Mouse (Mus musculus): Measurements from ENCODE around the gene Mymk. TPM values are rescaled to one million over a fixed set of nuclear protein-coding genes. Genes with fewer than 3 reads are reported as not detected.
A peak's percentile ranks its signal among the peaks of the same experiment; 100 is the strongest.

The Mymk gene
- polyA plus RNA-seq, 1 experiment from 2014 or later: 9.8 TPM

DNA sequence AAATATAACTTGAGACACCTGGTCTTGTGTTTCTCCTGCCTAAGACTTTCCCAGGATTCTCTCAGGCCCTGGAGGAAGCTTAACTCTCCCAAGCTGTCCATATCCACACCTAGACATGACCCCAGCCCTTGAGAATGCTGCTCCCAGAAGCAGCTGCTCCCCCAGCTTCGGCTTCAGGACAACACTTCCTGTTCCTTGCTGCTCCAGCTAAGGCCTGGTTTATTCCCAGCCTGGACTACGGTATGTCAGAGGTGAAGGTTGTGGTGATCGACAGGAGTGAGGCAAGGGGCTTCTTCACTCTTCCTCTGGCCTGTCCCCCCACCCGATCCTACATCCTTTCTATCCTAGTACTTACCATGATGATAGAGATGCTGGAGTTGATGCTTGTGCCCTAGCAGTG lies 1.4 kb upstream of the Mymk start:
- H3K36me3 ChIP-seq (ENCODE audit: control insufficient read depth, insufficient read depth, low read length): no peaks in the 10 kb centered on the region
- H3K27me3 ChIP-seq (ENCODE audit: control insufficient read depth, insufficient read depth, low read length): no peaks in the 10 kb centered on the region
- peaks cover 21% of the 10 kb centered on the region for H3K4me1 ChIP-seq (ENCODE audit: control insufficient read depth, insufficient read depth, low read length)
- no peak overlapping the region for H3K9ac ChIP-seq (ENCODE audit: low read length)
- no peak overlapping the region for H3K4me3 ChIP-seq (replicated peaks; ENCODE audit: low read length)
- WGBS: 60% methylated on average over 4 of the region's 4 CpGs
- H3K4me2 ChIP-seq (ENCODE audit: low read depth, low read length): no peak overlapping the region
- H3K9me3 ChIP-seq (replicated peaks; ENCODE audit: control insufficient read depth, low read length): no peaks in the 10 kb centered on the region
- H3K27ac ChIP-seq (ENCODE audit: low read length): no peak overlapping the region
- no peak for ATAC-seq (ENCODE audit: insufficient read depth, low FRiP score)

DNA sequence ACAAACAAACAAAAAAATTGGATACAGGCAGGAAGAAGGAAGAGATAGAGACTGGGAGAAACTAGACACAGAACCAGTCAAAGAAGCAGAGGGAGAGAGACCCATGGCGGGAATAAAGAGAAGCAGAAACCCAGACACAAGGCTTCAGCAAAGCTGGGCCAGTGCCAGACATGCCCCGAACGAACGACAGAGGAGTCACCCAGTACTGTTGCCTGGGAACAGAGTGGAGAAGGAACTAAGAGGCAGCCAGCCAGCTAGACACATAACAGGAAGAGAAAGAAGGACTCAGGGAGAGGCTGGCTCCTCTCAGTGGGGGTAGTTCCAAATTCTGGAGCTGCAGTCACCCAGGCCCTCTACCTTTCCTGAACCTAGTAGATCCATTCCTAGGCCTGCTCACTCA lies 842 bp downstream of the Mymk start:
- ATAC-seq (ENCODE audit: insufficient read depth, low FRiP score): peak; percentile 63

DNA sequence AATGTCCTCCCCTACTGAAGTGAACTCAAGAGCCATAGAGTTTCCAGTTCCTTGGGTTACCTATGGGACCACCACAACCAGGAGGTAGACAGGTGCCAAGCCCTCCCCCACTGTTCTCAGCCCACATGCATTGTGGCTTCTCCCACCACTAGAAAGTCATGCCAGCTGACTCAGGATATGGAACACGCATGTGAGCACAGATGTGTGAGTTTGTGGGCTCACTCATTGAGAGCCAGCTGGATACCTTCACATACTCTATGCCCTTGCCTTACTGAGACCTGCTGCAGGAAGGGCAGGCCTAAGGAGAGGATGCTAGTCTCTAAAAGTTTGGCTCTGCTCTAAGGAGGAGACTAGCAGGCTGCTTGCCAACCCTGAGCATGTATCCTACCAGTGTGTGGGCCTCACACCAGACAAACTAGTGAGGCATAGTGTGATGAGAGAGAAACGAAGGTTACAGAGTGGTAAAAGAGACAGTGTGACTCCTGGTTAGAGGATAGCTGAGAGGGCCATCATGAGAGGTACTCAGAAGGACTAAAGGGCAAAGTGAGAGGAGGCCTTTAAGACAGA lies 1.6 kb downstream of the Mymk start:
- H3K4me1 ChIP-seq (ENCODE audit: control insufficient read depth, insufficient read depth, low read length): peaks cover 17% of the 10 kb centered on the region
- no peak for ATAC-seq (ENCODE audit: insufficient read depth, low FRiP score)
- 79% methylated on average over 2 of the region's 2 CpGs for WGBS
- no peak overlapping the region for H3K9ac ChIP-seq (ENCODE audit: low read length)
- no peaks in the 10 kb centered on the region for H3K27me3 ChIP-seq (ENCODE audit: control insufficient read depth, insufficient read depth, low read length)
- no peak overlapping the region for H3K27ac ChIP-seq (ENCODE audit: low read length)
- no peak overlapping the region for H3K4me3 ChIP-seq (replicated peaks; ENCODE audit: low read length)
- H3K4me2 ChIP-seq (ENCODE audit: low read depth, low read length): no peak overlapping the region
- no peaks in the 10 kb centered on the region for H3K36me3 ChIP-seq (ENCODE audit: control insufficient read depth, insufficient read depth, low read length)
- H3K9me3 ChIP-seq (replicated peaks; ENCODE audit: control insufficient read depth, low read length): no peaks in the 10 kb centered on the region

More for the DNA sequence above, 842 bp downstream of the Mymk start:
- Histone ChIP-seq H3K27ac (ENCODE audit: low read length) (peak overlapping the region; percentile 39; the same call in 1 of the 2 replicates), H3K36me3 (ENCODE audit: control insufficient read depth, insufficient read depth, low read length) (no peaks in the 10 kb centered on the region), H3K27me3 (ENCODE audit: control insufficient read depth, insufficient read depth, low read length) (no peaks in the 10 kb centered on the region), H3K9ac (ENCODE audit: low read length) (no peak overlapping the region), H3K4me2 (ENCODE audit: low read depth, low read length) (no peak overlapping the region), H3K4me1 (ENCODE audit: control insufficient read depth, insufficient read depth, low read length) (peaks cover 17% of the 10 kb centered on the region), H3K9me3 (replicated peaks; ENCODE audit: control insufficient read depth, low read length) (no peaks in the 10 kb centered on the region), H3K4me3 (replicated peaks; ENCODE audit: low read length) (no peak overlapping the region)
- 12% methylated on average over 4 of the region's 4 CpGs for WGBS

DNA sequence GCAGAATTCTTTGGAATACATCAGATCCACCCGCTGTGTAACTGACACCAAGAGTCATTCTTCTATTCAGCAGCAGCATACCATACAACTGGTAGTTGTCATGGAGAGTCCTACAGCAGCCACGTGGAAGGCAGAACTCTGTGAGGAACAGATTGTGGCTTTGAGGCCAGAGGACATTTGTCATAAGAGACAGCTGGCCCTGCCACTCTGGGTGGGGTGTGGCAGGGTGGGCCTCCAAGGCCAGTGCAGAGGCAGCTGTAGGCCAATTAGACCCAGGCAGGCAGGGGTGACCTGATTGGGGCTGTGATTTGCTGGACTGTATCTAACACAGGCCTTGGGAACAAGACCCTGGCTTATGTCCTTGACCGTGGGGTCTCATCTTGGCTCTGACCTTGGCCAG lies 2.3 kb downstream of the Mymk start:
- ATAC-seq (ENCODE audit: insufficient read depth, low FRiP score): 0 out of 2 replicates have a peak, but pooled peaks have one; percentile 18
- Histone ChIP-seq H3K4me1 (ENCODE audit: control insufficient read depth, insufficient read depth, low read length) (peaks cover 17% of the 10 kb centered on the region), H3K4me3 (replicated peaks; ENCODE audit: low read length) (no peak overlapping the region), H3K36me3 (ENCODE audit: control insufficient read depth, insufficient read depth, low read length) (no peaks in the 10 kb centered on the region), H3K27ac (ENCODE audit: low read length) (no peak overlapping the region), H3K9ac (ENCODE audit: low read length) (no peak overlapping the region), H3K27me3 (ENCODE audit: control insufficient read depth, insufficient read depth, low read length) (no peaks in the 10 kb centered on the region), H3K9me3 (replicated peaks; ENCODE audit: control insufficient read depth, low read length) (no peaks in the 10 kb centered on the region), H3K4me2 (ENCODE audit: low read depth, low read length) (no peak overlapping the region)
- 51% methylated on average over 3 of the region's 3 CpGs for WGBS

DNA sequence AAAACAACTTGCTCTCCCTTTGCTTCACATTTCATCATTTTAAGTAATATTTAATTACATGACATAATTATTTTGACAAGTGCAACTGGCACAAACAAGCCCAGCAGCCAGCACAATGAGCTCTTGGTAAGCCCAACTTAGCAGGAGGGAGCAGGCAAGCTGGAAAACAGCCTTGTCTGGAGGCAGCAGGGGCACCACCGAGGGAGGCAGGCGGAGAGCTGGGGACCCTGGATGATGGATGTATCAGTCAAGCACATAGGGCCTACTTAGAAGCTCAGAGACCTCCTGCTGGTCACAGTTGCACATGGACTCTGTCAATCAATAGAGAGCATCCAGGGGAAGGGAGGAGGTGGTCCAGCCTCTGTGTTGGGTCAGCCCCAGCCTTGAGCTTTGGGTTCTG lies 4.0 kb downstream of the Mymk start:
- Histone ChIP-seq H3K9ac (ENCODE audit: low read length) (no peak overlapping the region), H3K4me2 (ENCODE audit: low read depth, low read length) (no peak overlapping the region), H3K4me3 (replicated peaks; ENCODE audit: low read length) (no peak overlapping the region), H3K27ac (ENCODE audit: low read length) (no peak overlapping the region), H3K9me3 (replicated peaks; ENCODE audit: control insufficient read depth, low read length) (no peaks in the 10 kb centered on the region), H3K36me3 (ENCODE audit: control insufficient read depth, insufficient read depth, low read length) (no peaks in the 10 kb centered on the region), H3K4me1 (ENCODE audit: control insufficient read depth, insufficient read depth, low read length) (peaks cover 17% of the 10 kb centered on the region), H3K27me3 (ENCODE audit: control insufficient read depth, insufficient read depth, low read length) (no peaks in the 10 kb centered on the region)
- no peak for ATAC-seq (ENCODE audit: insufficient read depth, low FRiP score)
- WGBS: 25% methylated on average over 2 of the region's 2 CpGs

DNA sequence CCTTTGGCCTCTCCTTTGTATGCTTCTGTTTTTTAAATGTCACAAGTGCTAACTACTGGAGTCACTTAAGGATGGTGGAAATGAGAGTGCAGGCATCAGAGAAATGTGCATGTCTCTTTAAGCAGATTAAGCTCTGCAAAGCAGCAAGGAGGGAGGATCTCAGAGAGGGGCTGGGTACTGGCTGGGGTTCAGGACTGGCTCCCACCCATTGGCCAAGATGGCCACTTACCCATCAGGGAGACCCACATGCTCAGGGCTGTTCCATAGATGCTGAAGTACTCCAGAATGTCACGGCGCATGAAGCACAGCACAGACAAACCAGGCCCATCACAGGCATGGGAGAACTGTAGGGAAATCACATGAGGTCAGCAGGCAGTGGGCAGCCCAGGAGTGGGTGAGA lies 4.9 kb downstream of the Mymk start:
- H3K27me3 ChIP-seq (ENCODE audit: control insufficient read depth, insufficient read depth, low read length): no peaks in the 10 kb centered on the region
- H3K9me3 ChIP-seq (replicated peaks; ENCODE audit: control insufficient read depth, low read length): no peaks in the 10 kb centered on the region
- H3K36me3 ChIP-seq (ENCODE audit: control insufficient read depth, insufficient read depth, low read length): no peaks in the 10 kb centered on the region
- no peak overlapping the region for H3K9ac ChIP-seq (ENCODE audit: low read length)
- no peak overlapping the region for H3K4me3 ChIP-seq (replicated peaks; ENCODE audit: low read length)
- H3K4me2 ChIP-seq (ENCODE audit: low read depth, low read length): no peak overlapping the region
- WGBS: 92% methylated on average over 2 of the region's 2 CpGs
- H3K27ac ChIP-seq (ENCODE audit: low read length): no peak overlapping the region
- H3K4me1 ChIP-seq (ENCODE audit: control insufficient read depth, insufficient read depth, low read length): peaks cover 15% of the 10 kb centered on the region
- no peak for ATAC-seq (ENCODE audit: insufficient read depth, low FRiP score)

DNA sequence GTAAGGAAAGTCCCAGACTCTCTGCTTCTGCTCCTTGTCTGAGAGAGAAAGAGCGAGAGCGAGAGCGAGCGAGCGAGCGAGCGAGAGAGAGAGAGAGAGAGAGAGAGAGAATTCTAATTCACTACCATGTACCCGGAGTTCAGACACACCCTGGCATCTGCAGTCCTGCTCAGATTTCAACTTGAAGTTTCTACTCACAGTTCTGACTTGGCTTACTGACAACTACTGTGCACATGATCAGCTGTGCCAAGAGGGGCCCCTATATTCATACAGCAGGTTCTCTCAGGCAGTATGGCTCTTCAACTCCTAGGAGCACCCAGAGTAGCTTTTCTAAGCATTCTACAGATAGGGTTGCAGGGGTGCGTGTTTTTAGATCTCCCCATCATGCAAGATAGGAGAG lies 12.8 kb downstream of the Mymk start:
- 74% methylated on average over 9 of the region's 9 CpGs for WGBS
- Histone ChIP-seq H3K9ac (ENCODE audit: low read length) (no peak overlapping the region), H3K36me3 (ENCODE audit: control insufficient read depth, insufficient read depth, low read length) (no peaks in the 10 kb centered on the region), H3K4me1 (ENCODE audit: control insufficient read depth, insufficient read depth, low read length) (peaks cover 14% of the 10 kb centered on the region; the same call in 1 of the 2 replicates), H3K9me3 (replicated peaks; ENCODE audit: control insufficient read depth, low read length) (no peaks in the 10 kb centered on the region), H3K4me2 (ENCODE audit: low read depth, low read length) (0 out of 2 replicates have a peak overlapping the region, but pooled peaks have one; percentile 18), H3K4me3 (replicated peaks; ENCODE audit: low read length) (no peak overlapping the region), H3K27ac (ENCODE audit: low read length) (no peak overlapping the region), H3K27me3 (ENCODE audit: control insufficient read depth, insufficient read depth, low read length) (no peaks in the 10 kb centered on the region)
- no peak for ATAC-seq (ENCODE audit: insufficient read depth, low FRiP score)

DNA sequence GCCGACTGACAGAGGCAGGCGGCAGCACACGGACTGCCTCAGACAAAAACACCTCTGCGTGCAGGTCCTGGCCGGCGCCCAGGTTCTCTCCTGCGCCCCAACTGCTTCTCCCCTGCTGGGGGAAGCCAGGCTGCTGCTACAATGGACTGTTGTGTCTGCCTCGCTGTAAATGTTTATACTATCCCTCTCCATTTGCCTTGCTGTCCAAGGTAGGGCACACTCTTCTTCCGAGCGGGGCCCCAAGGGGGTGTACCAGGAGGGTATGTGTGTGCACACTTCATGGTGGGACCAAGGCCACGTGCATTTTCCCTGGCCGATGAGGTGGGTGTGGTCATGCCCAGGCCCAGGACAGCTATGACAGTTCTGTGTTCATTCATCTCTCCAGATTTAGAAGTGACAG lies 13.2 kb downstream of the Mymk start:
- Histone ChIP-seq H3K4me2 (ENCODE audit: low read depth, low read length) (peak overlapping the region; percentile 18; the same call in 1 of the 2 replicates), H3K9ac (ENCODE audit: low read length) (no peak overlapping the region), H3K4me1 (ENCODE audit: control insufficient read depth, insufficient read depth, low read length) (peaks cover 14% of the 10 kb centered on the region; the same call in 1 of the 2 replicates), H3K27ac (ENCODE audit: low read length) (no peak overlapping the region), H3K9me3 (replicated peaks; ENCODE audit: control insufficient read depth, low read length) (no peaks in the 10 kb centered on the region), H3K4me3 (replicated peaks; ENCODE audit: low read length) (no peak overlapping the region), H3K27me3 (ENCODE audit: control insufficient read depth, insufficient read depth, low read length) (no peaks in the 10 kb centered on the region), H3K36me3 (ENCODE audit: control insufficient read depth, insufficient read depth, low read length) (no peaks in the 10 kb centered on the region)
- WGBS: 16% methylated on average over 12 of the region's 12 CpGs
- ATAC-seq (ENCODE audit: insufficient read depth, low FRiP score): peak; percentile 9; the same call in 1 of the 2 replicates

DNA sequence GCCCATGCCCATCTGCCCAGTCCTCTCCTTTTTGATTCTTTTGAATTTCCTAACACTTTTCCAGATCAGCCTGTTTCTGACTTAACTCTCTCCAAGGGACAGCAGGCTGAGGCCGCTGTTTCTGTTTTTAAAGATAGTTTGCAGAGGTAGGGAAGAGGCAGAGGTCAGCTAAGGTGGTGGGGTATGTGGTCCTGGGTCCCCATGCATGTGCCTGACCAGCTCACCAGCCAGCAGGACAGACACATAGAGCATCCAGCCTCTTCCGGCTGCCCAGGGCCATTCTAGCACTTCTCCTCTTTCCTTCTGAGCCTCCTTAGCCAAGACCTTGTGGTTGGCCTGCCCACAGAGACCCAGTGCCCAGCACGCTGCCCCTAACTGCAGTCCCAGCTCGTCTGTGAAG lies 13.7 kb downstream of the Mymk start:
- Histone ChIP-seq H3K4me1 (ENCODE audit: control insufficient read depth, insufficient read depth, low read length) (peaks cover 14% of the 10 kb centered on the region; the same call in 1 of the 2 replicates), H3K9ac (ENCODE audit: low read length) (0 out of 2 replicates have a peak overlapping the region, but pooled peaks have one; percentile 43), H3K4me2 (ENCODE audit: low read depth, low read length) (peak overlapping the region; percentile 18; the same call in 1 of the 2 replicates), H3K36me3 (ENCODE audit: control insufficient read depth, insufficient read depth, low read length) (no peaks in the 10 kb centered on the region), H3K27ac (ENCODE audit: low read length) (no peak overlapping the region), H3K4me3 (replicated peaks; ENCODE audit: low read length) (no peak overlapping the region), H3K27me3 (ENCODE audit: control insufficient read depth, insufficient read depth, low read length) (no peaks in the 10 kb centered on the region), H3K9me3 (replicated peaks; ENCODE audit: control insufficient read depth, low read length) (no peaks in the 10 kb centered on the region)
- 39% methylated on average over 4 of the region's 4 CpGs for WGBS
- ATAC-seq (ENCODE audit: insufficient read depth, low FRiP score): no peak

All from stomach, embryonic 16.5 days (tissue).